Mouse (Mus musculus) limb, embryonic 15.5 days (tissue): Measurements from ENCODE around the gene Sfswap. TPM values are rescaled to one million over a fixed set of nuclear protein-coding genes. Genes with fewer than 3 reads are reported as not detected.

Experiments
- ATAC-seq: fragments of 200-750 bp; cut with Nextera tagmentation; 2 replicates; pipeline ENCODE4 v1.8.0; 2017; ENCODE audit warnings: low read depth, moderate TSS enrichment; ENCODE audit not compliant: insufficient number of reproducible peaks, low FRiP score, low TSS enrichment
- H3K27ac ChIP-seq: fragments of 300-500 bp; sonication (generic); 2 replicates; pipeline ENCODE4 v1.5.1; 2015; ENCODE audit warnings: moderate library complexity, mild to moderate bottlenecking, inconsistent platforms
- H3K27me3 ChIP-seq: fragments of 300-500 bp; sonication (generic); 2 replicates; pipeline ENCODE4 v1.6.1; 2015; ENCODE audit warnings: inconsistent platforms
- H3K36me3 ChIP-seq: fragments of 300-500 bp; sonication (generic); 2 replicates; pipeline ENCODE4 v1.6.1; 2015; ENCODE audit warnings: inconsistent platforms
- H3K4me1 ChIP-seq: fragments of 300-500 bp; sonication (generic); 2 replicates; pipeline ENCODE4 v1.6.1; 2015; ENCODE audit warnings: inconsistent platforms
- H3K4me2 ChIP-seq: fragments of 300-500 bp; sonication (generic); 2 replicates; pipeline ENCODE4 v1.6.1; 2015; ENCODE audit warnings: mild to moderate bottlenecking, inconsistent platforms
- H3K4me3 ChIP-seq: fragments of 300-500 bp; sonication (generic); 2 replicates; pipeline ENCODE4 v1.5.1; 2015; ENCODE audit warnings: mild to moderate bottlenecking, inconsistent platforms
- H3K9ac ChIP-seq: fragments of 300-500 bp; sonication (generic); 2 replicates; pipeline ENCODE4 v1.6.1; 2015; ENCODE audit warnings: inconsistent platforms
- H3K9me3 ChIP-seq: fragments of 300-500 bp; sonication (generic); 2 replicates; pipeline ENCODE4 v1.6.1; 2016; ENCODE audit warnings: inconsistent platforms
- WGBS: fragments of 180-500 bp; shearing (Covaris S2); methylation state at CpG from one replicate; pipeline ENCODE4 v1.1.7; 2015; 5-methylcytosine and 5-hydroxymethylcytosine counted together
- polyA plus RNA-seq: library from polyadenylated mRNA; unstranded; fragments of >200 nt; fragmentation: Nextera tagmentation; extraction: Ambion mirVana; gene quantifications from 2 replicates; pipeline ENCODE4 v1.2.1, GENCODE M21; 2015

The Sfswap gene
- polyA plus RNA-seq, 1 experiment from 2014 or later = 41.0 TPM

GRCm38 (mm10) chr5:129568596-129568995 lies 67.6 kb downstream of the Sfswap start:
- 94% methylated on average over 4 of the region's 4 CpGs for WGBS
- H3K4me3 ChIP-seq = no peak overlapping the region
- peaks cover 90% of the 10 kb centered on the region for H3K36me3 ChIP-seq
- no peak overlapping the region for H3K4me2 ChIP-seq
- H3K9me3 ChIP-seq = no peaks in the 10 kb centered on the region
- no peaks in the 10 kb centered on the region for H3K27me3 ChIP-seq
- no peak overlapping the region for H3K27ac ChIP-seq
- H3K9ac ChIP-seq = no peak overlapping the region
- ATAC-seq = no peak
- no peaks in the 10 kb centered on the region for H3K4me1 ChIP-seq

- ATAC-seq = no peak
- Histone ChIP-seq H3K4me2 (no peak overlapping the region), H3K9me3 (no peaks in the 10 kb centered on the region), H3K27ac (no peak overlapping the region), H3K9ac (no peak overlapping the region), H3K27me3 (peaks cover 26% of the 10 kb centered on the region), H3K4me3 (no peak overlapping the region), H3K4me1 (peaks cover under 1% of the 10 kb centered on the region; the same call in 1 of the 2 replicates), H3K36me3 (no peaks in the 10 kb centered on the region)
- 47% methylated on average over 12 of the region's 12 CpGs for WGBS
These were observed 77.2 kb downstream of the Sfswap start for GRCm38 (mm10) chr5:129578201-129578600.

- H3K27me3 ChIP-seq = peaks cover 40% of the 10 kb centered on the region
- no peaks in the 10 kb centered on the region for H3K9me3 ChIP-seq
- peaks cover 15% of the 10 kb centered on the region for H3K4me1 ChIP-seq
- ATAC-seq = no peak
- H3K9ac ChIP-seq = no peak overlapping the region
- WGBS = 9% methylated on average over 6 of the region's 6 CpGs
- no peak overlapping the region for H3K4me3 ChIP-seq
- H3K4me2 ChIP-seq = no peak overlapping the region
- no peak overlapping the region for H3K27ac ChIP-seq
- H3K36me3 ChIP-seq = no peaks in the 10 kb centered on the region
These were observed 79.0 kb downstream of the Sfswap start for GRCm38 (mm10) chr5:129580046-129580445.

GRCm38 (mm10) chr5:129580572-129580971 lies 79.6 kb downstream of the Sfswap start:
- Histone ChIP-seq H3K27me3 (peaks cover 45% of the 10 kb centered on the region), H3K9ac (no peak overlapping the region), H3K27ac (no peak overlapping the region), H3K4me1 (peaks cover 20% of the 10 kb centered on the region), H3K4me2 (no peak overlapping the region), H3K36me3 (no peaks in the 10 kb centered on the region), H3K9me3 (no peaks in the 10 kb centered on the region), H3K4me3 (no peak overlapping the region)
- no peak for ATAC-seq
- 82% methylated on average over 9 of the region's 9 CpGs for WGBS

GRCm38 (mm10) chr5:129581015-129581414 lies 80.0 kb downstream of the Sfswap start:
- Histone ChIP-seq H3K27ac (no peak overlapping the region), H3K9me3 (no peaks in the 10 kb centered on the region), H3K36me3 (no peaks in the 10 kb centered on the region), H3K9ac (no peak overlapping the region), H3K4me3 (no peak overlapping the region), H3K27me3 (peaks cover 49% of the 10 kb centered on the region), H3K4me1 (peaks cover 25% of the 10 kb centered on the region), H3K4me2 (no peak overlapping the region)
- no peak for ATAC-seq
- 63% methylated on average over 7 of the region's 7 CpGs for WGBS

GRCm38 (mm10) chr5:129583331-129583730 lies 82.3 kb downstream of the Sfswap start:
- Histone ChIP-seq H3K4me2 (peak overlapping the region; percentile 100), H3K4me3 (peak overlapping the region; percentile 67), H3K4me1 (peaks cover 32% of the 10 kb centered on the region), H3K27me3 (peaks cover 49% of the 10 kb centered on the region), H3K36me3 (no peaks in the 10 kb centered on the region), H3K9me3 (no peaks in the 10 kb centered on the region), H3K27ac (no peak overlapping the region), H3K9ac (no peak overlapping the region)
- WGBS = 4% methylated on average over 12 of the region's 12 CpGs
- no peak for ATAC-seq

- Histone ChIP-seq H3K27me3 (peaks cover 55% of the 10 kb centered on the region), H3K27ac (no peak within 1 kb of the TSS)
- under 1% methylated on average over 78 of the region's 80 CpGs for WGBS
These were observed 83.0 kb downstream of the Sfswap start, which contains the start of gene Mmp17 for GRCm38 (mm10) chr5:129583761-129584582. TSS of gene Mmp17 (plus strand) at chr5:129584169.

GRCm38 (mm10) chr5:129584583-129585541 lies 83.8 kb downstream of the Sfswap start:
- Histone ChIP-seq H3K9ac (peak overlapping the region; percentile 42), H3K27ac (no peak overlapping the region), H3K36me3 (no peaks in the 10 kb centered on the region), H3K4me2 (peak overlapping the region; percentile 100), H3K9me3 (no peaks in the 10 kb centered on the region), H3K4me3 (peak overlapping the region; percentile 67), H3K4me1 (peaks cover 32% of the 10 kb centered on the region), H3K27me3 (peaks cover 61% of the 10 kb centered on the region)
- ATAC-seq = no peak
- under 1% methylated on average over 76 of the region's 76 CpGs for WGBS

More at GRCm38 (mm10) chr5:129583761-129584582, 83.0 kb downstream of the Sfswap start, which contains the start of gene Mmp17:
- Histone ChIP-seq H3K4me3 (peak within 1 kb of the TSS; percentile 67), H3K36me3 (no peaks in the 10 kb centered on the region), H3K9me3 (no peaks in the 10 kb centered on the region), H3K4me1 (peaks cover 32% of the 10 kb centered on the region), H3K9ac (peak within 1 kb of the TSS; percentile 42), H3K4me2 (peak within 1 kb of the TSS; percentile 100)
- peak; percentile 83 for ATAC-seq

- H3K27me3 ChIP-seq = peaks cover 57% of the 10 kb centered on the region
- no peaks in the 10 kb centered on the region for H3K9me3 ChIP-seq
- ATAC-seq = no peak
- H3K4me1 ChIP-seq = peaks cover 33% of the 10 kb centered on the region
- WGBS = 0% methylated on average over 16 of the region's 17 CpGs
- H3K4me3 ChIP-seq = peak overlapping the region; percentile 67
- no peaks in the 10 kb centered on the region for H3K36me3 ChIP-seq
- H3K9ac ChIP-seq = no peak overlapping the region
- H3K4me2 ChIP-seq = peak overlapping the region; percentile 100
- no peak overlapping the region for H3K27ac ChIP-seq
These were observed 85.0 kb downstream of the Sfswap start for GRCm38 (mm10) chr5:129586016-129586415.

- Histone ChIP-seq H3K4me2 (peak overlapping the region; percentile 100), H3K9me3 (no peaks in the 10 kb centered on the region), H3K9ac (no peak overlapping the region), H3K27me3 (peaks cover 57% of the 10 kb centered on the region), H3K4me1 (peaks cover 34% of the 10 kb centered on the region), H3K4me3 (peak overlapping the region; percentile 67), H3K36me3 (no peaks in the 10 kb centered on the region), H3K27ac (no peak overlapping the region)
- no peak for ATAC-seq
- 47% methylated on average over 13 of the region's 13 CpGs for WGBS
These were observed 85.5 kb downstream of the Sfswap start for GRCm38 (mm10) chr5:129586471-129586870.

GRCm38 (mm10) chr5:129590915-129591314 lies 89.9 kb downstream of the Sfswap start:
- Histone ChIP-seq H3K4me1 (peaks cover 16% of the 10 kb centered on the region), H3K4me2 (no peak overlapping the region), H3K9me3 (no peaks in the 10 kb centered on the region), H3K9ac (no peak overlapping the region), H3K27ac (no peak overlapping the region), H3K36me3 (no peaks in the 10 kb centered on the region), H3K4me3 (no peak overlapping the region), H3K27me3 (peaks cover 18% of the 10 kb centered on the region)
- WGBS = 14% methylated on average over 11 of the region's 11 CpGs
- ATAC-seq = no peak
